Mouse (Mus musculus) right cerebral cortex, postnatal 4 days (tissue): ENCODE measurements around the gene Sobp.

ENCODE experiments used
- DNase-seq: peaks from one replicate; pipeline ENCODE4 v3.0.0-alpha.2; 2022

Sobp gene

GRCm38 (mm10) chr10:43084087-43084366 lies 90.3 kb downstream of the Sobp start:
- no peak for DNase-seq

DNA sequence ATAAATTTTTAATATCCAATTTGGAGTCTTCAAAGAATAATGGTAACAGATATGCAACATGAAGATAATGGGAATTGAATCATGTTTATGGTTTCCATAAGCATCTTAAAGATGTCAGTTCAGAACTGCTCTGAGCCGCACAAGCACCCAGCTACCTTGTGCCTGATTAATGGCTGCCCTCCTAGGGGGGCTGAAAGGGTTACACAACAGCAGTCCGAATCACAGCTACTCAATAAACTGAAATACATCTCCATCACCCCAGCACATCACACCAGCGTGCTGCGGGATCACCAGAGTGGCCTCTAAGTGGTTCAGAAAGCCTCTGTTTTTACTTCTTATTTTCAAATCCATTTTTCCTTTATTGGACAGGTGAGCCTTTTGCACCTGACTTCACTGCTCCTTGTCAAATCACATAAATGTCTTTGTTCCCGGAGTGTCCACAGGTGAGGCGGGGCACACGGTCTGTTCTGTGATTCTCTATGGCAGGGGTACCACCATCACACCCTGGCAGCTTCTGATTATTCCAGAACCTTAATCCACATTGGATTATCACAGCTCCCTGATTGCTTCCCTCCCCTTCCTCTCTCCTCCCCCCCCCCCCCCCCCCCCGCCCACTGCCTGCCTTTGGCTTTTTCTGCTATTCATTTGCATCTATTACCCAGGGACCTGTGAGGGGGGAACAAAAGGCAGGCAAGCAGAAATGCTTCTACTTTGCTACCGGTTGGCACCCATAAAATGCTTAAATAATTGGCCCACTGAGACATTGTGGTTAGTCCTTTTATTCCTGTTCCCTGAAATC lies 90.8 kb downstream of the Sobp start:
- no peak for DNase-seq

DNA sequence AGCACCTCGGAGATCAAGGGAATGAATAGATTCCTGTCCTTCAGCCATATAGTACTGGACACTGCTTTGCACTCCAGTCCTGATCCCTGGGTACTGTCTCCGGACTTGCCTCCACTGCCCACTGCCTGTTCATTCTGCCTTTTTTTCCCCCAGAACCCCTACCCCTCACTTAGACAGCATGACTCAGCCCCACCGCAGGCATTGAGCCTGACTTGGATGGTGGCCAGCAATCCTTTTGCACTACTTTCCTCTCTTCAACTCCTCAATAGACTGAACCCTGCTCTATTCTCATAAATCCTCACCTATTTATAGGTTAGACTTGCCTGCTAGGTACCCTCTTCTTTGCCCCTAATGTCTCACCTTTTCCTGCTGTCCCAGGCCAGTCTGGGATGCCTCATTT lies 93.0 kb downstream of the Sobp start:
- peak; percentile 35 for DNase-seq

DNA sequence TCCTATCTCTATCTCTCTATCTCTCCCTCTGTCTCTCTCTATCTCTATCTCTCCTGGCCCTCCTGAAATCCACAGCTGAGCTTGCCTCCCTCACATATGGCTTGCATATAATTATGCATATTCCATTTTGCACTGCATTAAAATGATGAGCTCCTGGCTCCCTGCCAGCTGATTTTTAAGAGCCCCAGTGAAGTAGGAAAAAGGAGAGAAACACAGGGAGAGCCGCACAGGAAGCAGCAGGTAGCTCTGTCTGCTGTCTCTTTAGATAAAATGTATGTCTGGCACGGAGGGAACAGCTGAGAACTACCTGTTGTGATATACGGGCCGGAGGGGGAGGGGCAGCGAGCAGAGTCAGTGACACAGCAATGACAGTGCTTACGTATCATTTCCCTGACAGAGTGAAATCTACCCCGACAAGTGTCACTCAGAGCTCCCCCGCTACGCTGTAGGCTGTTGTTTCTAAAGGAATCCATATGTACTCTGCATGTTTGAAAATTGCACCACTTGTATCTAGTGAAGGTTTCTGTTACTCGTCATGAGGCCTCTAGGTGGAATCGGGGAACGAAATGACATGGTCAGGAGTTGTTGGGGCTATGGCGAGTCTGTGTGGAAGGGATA lies 98.7 kb downstream of the Sobp start:
- peak; percentile 79 for DNase-seq

DNA sequence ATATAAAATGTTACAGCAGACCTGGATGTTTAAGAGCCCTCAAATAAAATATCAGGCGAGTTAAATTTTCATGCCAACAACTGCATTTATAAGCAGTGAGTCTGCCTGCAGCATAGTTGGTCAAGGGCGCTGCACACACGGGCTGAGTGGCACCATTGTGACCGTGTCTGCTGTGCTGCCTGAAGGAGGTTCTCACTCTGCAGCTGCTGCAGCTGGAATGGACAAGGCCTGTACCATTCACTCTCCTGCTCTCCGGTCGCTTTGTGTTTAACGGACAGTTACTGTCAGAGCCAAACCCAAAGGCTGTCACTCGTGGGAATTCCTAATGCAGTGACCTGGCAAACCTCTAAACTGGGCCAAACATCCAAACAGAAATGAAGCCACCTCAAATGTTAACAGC lies 101.0 kb downstream of the Sobp start:
- no peak for DNase-seq

- DNase-seq = no peak
These were observed 103.4 kb downstream of the Sobp start for GRCm38 (mm10) chr10:43070893-43071292.

GRCm38 (mm10) chr10:43065331-43065730 lies 109.0 kb downstream of the Sobp start:
- DNase-seq = no peak

- no peak for DNase-seq
These were observed 112.7 kb downstream of the Sobp start for GRCm38 (mm10) chr10:43061519-43062105.

DNA sequence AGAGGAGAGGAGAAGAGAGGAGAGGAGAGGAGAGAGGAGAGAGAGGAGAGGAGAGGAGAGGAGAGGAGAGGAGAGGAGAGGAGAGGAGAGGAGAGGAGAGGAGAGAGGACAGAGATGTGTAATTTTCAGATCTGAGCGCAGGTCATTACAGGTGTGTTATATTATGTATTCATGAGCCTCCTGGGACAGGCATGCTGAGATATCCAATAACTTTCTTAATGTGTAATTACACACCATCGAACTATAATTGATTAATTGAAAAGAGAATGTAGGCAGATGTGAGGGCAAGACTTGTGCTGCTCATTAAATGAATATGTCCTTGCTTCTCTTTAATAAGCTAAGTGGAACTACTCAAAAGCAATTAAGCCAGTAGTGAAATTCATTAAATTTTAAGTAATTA lies 118.9 kb downstream of the Sobp start:
- DNase-seq = no peak

GRCm38 (mm10) chr10:43054776-43055175 lies 119.6 kb downstream of the Sobp start:
- DNase-seq = no peak

DNA sequence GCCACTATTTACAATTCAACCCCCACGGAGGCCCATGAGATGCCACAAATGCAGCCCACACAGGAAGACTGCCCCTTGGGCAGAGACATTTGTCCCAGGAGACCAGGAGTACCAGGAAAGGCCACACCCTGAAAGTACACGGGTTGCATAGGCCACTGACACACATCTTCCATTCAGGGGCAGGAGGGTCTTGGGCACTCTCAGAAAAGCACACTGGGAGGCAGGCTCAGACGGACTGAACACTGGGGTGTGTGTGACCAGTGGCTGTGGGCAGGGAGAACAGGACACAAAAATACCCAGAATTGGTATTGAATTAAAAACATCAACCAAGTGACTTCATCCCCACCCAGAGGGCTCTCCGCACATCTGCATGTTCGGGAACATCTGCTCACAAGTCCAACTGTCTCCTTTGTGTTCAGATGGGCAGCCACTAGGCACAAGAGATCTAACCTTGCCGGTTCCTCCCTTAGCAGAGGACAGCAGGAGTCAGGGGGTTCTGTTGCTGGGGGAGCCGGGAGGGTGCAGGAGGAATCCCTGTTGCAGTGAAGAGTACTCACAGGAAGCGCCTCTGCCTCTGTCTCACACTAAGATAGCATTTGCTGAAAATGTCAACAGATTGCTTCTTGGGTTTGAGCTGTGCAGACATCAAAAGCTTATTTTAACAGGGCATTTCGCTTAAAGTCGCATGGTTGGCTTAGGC lies 120.3 kb downstream of the Sobp start:
- DNase-seq = no peak

- peak; percentile 60 for DNase-seq
These were observed 121.9 kb downstream of the Sobp start for GRCm38 (mm10) chr10:43052462-43052861.

DNA sequence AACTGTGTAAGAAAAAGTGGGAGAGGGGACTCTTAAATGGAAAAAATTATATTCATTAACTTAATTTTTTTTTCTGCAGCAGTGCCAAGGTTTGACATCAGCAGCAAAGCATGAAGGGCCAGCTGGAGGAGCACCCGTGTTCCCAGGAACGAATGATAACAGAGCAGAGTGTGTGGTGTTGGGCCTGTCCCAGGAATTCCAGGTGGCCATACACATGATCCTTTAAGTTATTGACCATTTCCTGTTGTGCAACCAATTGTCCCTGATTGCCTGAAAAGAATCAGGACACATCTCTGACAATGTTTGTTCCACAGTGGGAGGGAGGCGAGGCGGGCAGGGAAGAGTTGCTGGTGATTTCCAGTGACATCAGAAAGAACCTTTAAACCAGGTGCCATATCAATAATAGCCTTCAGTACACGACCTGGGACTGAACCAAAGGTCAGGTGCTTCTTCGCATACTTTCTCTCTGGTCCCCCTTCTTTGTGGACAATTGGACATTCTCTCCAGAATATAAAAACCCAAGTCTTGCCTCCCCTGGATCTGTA lies 126.5 kb downstream of the Sobp start:
- DNase-seq = no peak

DNA sequence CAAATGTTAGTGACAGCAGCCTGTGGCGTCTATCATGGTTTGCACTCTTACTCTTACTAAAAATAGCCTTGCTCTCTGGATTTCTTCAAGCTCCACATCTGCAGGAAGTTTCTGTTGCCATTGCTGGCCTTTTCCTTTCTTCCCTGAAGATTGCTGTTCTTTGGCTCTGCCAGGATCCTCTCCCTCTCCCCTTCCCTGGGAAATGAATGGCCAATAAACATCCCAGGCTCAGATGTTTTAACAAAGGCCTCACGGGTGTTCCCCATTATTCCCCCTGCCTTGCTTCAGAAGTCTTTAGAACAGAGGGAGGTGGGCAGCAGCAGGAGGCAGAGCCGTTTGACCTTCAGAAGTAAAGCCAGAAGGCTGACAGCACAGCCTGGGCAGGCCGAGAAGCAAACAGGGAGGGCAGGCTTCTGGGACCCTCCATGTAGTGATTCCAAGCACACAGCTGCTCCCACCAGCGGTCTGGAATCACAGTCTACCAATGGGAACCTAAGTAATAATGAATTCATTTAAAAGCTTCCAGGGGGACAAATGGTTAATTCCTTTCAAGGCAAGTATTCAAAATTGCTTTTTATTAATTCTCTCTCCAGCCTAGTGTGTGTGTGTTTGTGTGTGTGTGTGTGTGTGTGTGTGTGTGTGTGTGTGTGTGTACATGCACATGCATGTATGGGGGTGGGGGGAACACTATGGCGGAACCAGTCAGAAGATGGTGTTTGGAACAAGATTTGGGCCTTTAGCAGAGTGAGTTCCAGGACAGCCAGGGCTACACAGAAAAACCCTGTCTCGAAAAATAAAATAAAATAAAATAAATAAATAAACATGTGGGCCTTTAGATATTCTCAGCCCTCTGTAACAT lies 130.8 kb downstream of the Sobp start:
- no peak for DNase-seq

- DNase-seq = no peak
These were observed 131.6 kb downstream of the Sobp start for GRCm38 (mm10) chr10:43042591-43043327.

GRCm38 (mm10) chr10:43041794-43042193 lies 132.5 kb downstream of the Sobp start:
- DNase-seq = no peak

DNA sequence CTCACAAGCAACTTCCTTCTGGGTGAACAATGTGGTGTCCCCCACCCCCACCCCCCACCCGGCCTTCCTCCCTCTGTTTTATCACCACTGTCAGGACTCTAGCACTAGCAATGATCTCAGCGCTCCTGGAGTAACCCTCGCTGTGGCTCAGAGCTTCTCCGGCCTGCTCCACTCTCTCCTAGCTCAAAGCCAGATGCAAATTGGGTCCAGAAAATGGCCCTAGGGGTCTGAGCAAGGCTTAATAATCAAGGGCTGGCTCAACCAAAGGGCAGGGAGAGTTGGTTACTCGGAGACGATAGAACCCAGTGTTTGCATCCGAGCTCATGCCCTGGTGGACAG lies 136.9 kb downstream of the Sobp start:
- no peak for DNase-seq

GRCm38 (mm10) chr10:43036646-43037454 lies 137.5 kb downstream of the Sobp start:
- DNase-seq = no peak

GRCm38 (mm10) chr10:43035579-43035978 lies 138.8 kb downstream of the Sobp start:
- no peak for DNase-seq

DNA sequence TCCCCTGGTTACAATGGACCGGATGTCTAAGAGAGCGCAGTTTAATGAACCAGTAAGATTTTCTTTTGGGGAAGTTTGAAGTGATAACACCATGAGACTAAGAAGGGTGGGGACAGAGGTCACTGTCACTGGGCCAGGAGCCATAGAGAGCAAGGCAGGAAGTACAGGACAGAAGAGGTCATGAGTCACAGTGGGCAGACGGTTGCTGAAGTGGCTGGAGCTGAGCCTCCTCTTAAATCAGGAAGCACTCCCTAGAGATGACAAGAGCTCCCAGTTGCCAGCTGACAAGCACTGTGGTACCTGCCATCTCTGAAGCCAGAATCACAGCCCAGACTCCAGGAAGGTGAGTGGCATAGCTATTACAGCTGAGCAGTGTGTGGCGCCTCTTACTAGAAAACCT lies 139.5 kb downstream of the Sobp start:
- DNase-seq = no peak
